Mouse (Mus musculus) spleen, postnatal 36 days (tissue): ENCODE measurements around the gene Jag1.

ENCODE experiments used
- DNase-seq, 2 experiments: peaks; one replicate each; pipeline ENCODE4 v3.0.0; 2022; ENCODE audit warnings: low spot score in 2 of 2, mixed read lengths in 1 of 2

Jag1 gene

DNA sequence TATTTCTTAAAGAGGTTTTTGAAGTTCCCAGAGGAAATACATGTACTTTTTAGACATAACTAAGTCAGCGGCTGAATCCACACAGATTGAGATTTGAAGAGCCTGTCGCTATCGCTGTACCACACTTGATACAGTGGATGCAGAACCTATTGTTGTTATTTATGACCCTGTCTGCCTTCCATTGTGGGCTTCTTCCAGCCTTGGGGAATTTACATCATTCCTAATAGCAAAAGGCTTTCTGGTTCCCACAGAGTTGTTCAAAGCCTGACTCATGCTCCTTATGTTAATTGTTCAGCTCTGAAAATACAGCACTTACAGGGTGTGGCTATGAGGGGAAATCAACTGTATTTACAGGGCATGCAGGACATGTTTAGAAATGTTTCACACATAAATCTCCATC, 51.9 kb downstream of the Jag1 start:
- DNase-seq = no peak

DNA sequence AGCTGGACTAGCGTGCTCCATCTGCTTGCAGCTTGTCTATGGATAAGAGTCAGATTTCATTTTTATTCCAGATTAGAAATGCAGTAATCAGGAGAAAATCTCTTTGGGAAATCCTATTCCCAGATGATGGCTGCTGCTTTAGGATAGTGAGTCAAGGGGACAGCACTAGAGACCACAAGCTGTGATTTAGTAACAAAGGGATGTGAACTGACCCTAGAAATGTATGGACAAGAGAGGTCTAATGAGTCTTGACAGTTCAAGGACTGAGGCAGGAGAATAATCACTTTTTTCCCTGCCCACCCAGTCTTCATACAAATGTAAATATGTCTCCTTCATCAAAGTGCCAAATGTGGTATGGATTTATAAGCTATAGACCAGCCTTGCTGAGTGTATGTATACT, 52.6 kb downstream of the Jag1 start:
- DNase-seq = no peak

DNA sequence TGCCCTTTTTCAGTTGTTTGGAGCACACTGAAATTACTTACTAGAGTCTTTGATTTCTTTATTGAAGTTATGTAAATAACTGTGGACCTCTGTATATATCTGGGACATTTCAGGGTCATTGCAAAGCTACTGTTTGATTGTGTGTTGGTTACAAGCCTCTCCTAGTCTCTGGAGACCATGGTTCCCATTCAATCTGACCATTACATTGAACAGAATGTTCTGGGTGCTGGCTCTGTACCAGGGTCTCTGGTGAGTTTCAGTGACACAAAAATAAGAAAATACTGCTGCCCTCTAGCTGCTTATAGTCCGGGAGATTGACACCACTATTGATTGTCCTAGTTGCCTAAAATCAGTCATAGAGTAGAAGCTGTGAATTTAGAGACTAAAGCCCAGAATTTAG, 66.5 kb downstream of the Jag1 start:
- DNase-seq = no peak

DNA sequence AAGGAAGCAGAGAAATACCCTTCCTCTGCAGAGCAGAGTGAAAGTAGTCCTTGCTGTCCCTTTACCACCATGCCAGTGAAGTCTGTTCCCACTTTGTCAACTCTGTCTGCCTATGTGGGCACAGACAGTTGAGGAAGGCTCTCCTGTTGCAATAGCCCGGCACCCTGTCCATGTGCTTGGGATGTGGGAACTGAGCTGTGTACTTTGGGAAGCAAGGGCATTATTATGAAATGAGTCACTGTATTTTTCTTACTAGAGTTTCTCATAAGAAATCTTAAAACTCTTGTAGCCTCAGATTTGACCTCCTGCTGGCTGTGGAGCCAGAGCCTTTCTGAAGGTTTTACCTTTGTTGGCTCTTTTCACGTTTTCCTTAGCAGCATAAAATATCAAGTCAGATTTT, 67.1 kb downstream of the Jag1 start:
- no peak for DNase-seq

DNA sequence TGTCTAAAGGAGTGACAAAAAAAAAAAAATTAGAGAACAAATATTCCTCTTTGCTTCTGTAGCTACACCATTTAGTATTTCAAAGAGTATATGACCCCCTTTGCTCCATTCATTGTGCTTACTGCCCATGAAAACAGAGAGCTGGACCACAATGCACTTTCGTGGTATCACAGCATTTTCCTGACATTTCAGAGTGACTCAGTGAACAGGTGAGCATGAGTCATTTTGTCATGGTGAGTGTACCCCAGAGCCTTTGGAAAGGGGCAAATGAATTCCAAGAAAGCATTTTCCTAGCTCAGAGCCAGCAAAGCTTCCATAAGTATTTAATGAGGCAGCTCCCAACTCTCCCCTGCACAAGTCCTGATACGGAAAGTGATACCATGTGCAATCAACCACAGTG, 72.3 kb downstream of the Jag1 start:
- DNase-seq = no peak
